Mouse (Mus musculus) splenic B cell, adult 2 months (primary cell): ENCODE measurements around the gene Sugt1.
A peak's percentile ranks its signal among the peaks of the same experiment; 100 is the strongest.

Experiments used
- DNase-seq: peaks from one replicate; pipeline ENCODE4 v3.0.0-alpha.2; 2011; ENCODE audit warnings: low read depth, low spot score
- H3K27me3 ChIP-seq: 2 replicates; pipeline ENCODE4 v1.6.1; 2012; ENCODE audit warnings: mild to moderate bottlenecking, low read length, moderate library complexity, mixed read lengths; ENCODE audit not compliant: control insufficient read depth, poor library complexity, insufficient read depth, severe bottlenecking
- H3K36me3 ChIP-seq: 2 replicates; pipeline ENCODE4 v1.6.1; 2012; ENCODE audit warnings: mild to moderate bottlenecking, low read length, moderate library complexity, mixed read lengths; ENCODE audit not compliant: control insufficient read depth, poor library complexity, insufficient read depth, severe bottlenecking

Sugt1 gene

DNA sequence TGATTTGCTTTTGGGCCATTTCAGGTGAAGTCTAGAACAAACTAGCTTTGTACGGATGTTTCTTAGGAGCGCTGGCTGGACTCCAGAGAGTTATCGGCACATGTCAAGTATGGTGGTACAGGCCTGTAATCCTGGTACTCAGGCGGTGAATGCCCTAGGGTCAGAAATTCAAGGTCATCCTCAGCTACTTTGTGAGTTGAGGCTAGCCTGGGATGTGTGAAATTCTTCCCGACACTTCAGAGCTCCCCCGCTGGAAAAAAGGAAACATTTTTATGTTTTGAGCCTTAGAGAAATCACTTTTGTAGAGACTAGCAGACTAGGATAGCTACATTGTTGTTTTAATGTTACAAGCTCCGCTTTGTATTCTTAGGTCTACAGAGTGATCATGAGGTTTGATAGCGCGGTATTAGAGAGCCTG is 1.1 kb downstream of the Sugt1 start:
- Histone ChIP-seq H3K36me3 (peaks cover 5% of the 10 kb centered on the region), H3K27me3 (no peaks in the 10 kb centered on the region)
- no peak for DNase-seq

DNA sequence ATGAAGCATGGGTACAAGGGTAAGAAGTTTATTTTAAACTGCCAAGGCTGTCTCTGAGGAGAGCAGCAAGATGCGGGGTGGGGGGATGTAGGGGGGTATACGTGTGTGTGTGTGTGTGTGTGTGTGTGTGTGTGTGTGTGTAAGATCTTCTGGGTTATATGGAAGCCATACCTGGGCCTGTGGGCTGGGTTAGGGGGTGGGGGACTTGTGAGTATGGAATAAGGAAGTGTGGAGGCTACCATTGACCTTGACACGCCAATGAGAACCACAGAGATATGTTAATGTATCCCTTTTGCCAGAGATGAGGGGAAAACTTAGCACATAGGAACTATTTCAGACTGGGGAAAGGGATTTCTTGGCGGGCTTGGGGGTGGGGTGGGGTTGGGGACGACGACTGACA is 1.9 kb downstream of the Sugt1 start:
- no peak for DNase-seq
- H3K27me3 ChIP-seq: no peaks in the 10 kb centered on the region
- peaks cover 5% of the 10 kb centered on the region; the same call in 1 of the 2 replicates for H3K36me3 ChIP-seq

DNA sequence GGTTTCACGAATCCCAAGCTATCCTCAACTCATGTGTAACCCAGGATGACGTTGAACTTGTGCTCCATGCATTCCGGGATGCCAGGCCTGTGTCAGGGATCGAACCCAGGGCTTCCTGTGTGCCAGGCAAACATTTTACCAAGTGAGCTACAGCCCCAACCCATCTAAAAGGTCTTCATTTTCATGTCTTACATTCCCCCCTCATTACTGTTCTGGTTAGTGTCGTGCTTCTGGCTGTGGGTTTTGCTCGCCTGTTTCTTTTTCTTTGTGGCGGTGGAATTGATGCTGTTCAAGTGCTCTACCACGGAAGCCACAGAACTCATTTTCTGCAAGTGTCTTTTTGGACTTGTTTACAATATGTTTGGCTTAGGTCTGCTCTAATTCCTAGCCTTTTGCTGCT is 3.4 kb downstream of the Sugt1 start:
- Histone ChIP-seq H3K27me3 (no peaks in the 10 kb centered on the region), H3K36me3 (peaks cover 7% of the 10 kb centered on the region; the same call in 1 of the 2 replicates)
- DNase-seq: no peak

DNA sequence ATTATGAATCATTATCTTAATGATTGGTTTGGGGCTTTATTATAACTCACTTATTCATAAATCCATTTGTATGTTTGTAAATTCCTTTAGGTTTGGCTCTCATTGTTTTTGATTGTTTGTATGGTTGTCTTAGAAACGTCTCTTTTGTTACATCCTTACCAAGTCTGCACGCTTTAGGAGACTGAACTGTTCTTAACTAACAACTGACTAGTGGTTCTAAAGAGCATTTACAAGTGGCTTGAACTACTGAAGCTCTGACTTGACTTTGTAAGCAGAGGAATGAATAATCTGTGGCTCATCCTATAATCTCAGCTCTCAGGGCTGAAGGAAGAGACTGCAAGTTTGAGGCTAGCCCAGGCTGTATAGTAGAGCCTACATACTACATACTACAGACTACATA is 4.1 kb downstream of the Sugt1 start:
- DNase-seq: no peak
- Histone ChIP-seq H3K27me3 (no peaks in the 10 kb centered on the region), H3K36me3 (peaks cover 12% of the 10 kb centered on the region; the same call in 1 of the 2 replicates)

DNA sequence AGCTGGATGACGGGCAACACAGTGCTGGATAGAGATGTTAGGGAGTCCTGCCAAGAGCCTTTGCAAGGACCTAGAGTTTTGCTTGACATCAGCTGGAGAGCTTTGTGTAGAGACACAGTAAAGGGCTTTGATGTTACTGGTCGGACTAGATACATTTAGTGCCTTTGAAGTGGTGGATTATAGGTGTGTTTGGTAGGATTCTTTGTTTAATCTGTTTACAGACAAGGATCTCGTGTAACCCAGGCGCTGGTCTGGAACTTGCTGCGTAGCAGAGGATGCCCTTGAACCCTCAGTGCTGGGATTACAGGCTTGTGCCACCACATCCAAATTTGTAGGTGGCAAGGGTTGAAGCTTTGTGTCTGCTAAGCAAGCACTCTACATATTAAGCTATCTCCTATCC is 6.6 kb downstream of the Sugt1 start:
- DNase-seq: no peak
- peaks cover 19% of the 10 kb centered on the region for H3K36me3 ChIP-seq
- no peaks in the 10 kb centered on the region for H3K27me3 ChIP-seq

DNA sequence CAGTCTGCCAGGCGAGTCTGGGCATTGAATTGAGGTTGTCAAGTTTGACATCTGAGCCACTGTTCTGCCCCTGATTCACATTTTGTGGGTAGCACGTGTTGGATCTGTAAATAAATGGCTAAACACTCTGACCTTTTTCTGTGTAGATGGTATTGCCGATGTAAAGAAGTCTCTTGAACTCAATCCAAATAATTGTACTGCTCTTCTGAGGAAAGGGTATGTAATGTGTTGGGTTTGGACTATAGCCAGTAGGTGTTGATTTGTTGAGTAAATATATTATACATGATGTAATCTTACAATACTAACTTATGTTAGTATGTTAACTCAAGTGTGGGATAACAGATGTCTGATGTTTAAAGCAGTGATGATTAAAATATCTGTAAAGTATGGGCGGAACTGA is 9.1 kb downstream of the Sugt1 start:
- H3K27me3 ChIP-seq: no peaks in the 10 kb centered on the region
- DNase-seq: no peak

DNA sequence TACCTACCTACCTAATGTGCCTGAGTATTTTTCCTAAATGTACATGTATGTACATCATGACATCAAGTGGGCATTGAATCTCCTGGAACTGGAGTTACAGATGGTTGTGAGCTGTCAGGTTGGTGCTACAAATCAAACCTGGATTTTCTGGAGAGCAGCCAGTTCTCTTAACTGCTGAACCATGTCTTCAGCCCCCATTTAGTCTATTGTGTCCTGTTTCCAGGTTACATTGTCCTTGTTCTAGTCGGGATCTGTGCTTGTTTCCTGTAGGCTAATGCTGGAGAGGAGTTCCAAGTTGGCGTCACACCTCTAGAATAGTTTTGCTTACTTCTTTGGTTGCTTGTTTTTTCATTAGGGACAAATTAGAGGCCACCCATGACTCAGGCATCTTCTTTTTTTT is 18.4 kb downstream of the Sugt1 start:
- H3K27me3 ChIP-seq: no peaks in the 10 kb centered on the region
- no peak for DNase-seq

More for the DNA sequence above, 9.1 kb downstream of the Sugt1 start:
- peaks cover 26% of the 10 kb centered on the region for H3K36me3 ChIP-seq

DNA sequence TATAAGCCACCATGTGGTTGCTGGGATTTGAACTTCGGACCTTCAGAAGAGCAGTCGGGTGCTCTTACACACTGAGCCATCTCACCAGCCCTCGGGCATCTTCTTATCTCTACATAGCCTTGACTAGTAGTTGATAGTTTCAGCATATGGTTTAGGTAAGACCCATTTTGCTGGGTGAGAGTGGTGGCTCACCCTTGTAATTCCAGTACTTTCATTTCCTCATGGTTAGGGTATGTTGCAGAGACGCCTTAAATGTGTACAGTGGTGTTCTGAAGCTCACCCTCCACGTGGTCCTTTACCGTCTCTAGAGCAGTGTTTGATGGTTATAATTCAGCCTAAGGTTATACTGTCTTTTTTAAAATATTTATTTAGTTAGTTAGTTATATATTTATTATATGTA is 18.9 kb downstream of the Sugt1 start:
- no peaks in the 10 kb centered on the region for H3K27me3 ChIP-seq
- no peak for DNase-seq
- peaks cover 11% of the 10 kb centered on the region for H3K36me3 ChIP-seq

More for the DNA sequence above, 18.4 kb downstream of the Sugt1 start:
- peaks cover 8% of the 10 kb centered on the region; the same call in 1 of the 2 replicates for H3K36me3 ChIP-seq

DNA sequence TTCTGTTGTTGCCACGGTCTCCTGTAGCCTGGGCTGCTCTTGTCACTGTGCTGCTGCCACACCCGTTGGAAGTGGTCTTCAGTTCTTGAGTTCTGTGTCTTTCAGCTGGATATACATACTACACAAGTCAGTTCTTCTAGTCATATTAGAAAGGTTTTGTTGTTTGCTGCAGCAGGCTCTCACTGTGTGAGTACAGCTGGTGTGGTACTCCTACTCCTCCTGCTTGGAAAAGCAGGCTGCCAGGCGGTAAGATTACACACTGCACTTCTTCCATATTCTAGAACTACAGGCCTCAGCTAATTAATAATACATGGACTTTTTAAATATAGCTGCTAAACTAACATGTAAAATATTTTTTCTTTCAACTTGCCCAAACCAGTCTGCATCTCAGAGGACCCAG is 19.4 kb downstream of the Sugt1 start:
- Histone ChIP-seq H3K36me3 (peaks cover 13% of the 10 kb centered on the region), H3K27me3 (no peaks in the 10 kb centered on the region)
- DNase-seq: no peak

DNA sequence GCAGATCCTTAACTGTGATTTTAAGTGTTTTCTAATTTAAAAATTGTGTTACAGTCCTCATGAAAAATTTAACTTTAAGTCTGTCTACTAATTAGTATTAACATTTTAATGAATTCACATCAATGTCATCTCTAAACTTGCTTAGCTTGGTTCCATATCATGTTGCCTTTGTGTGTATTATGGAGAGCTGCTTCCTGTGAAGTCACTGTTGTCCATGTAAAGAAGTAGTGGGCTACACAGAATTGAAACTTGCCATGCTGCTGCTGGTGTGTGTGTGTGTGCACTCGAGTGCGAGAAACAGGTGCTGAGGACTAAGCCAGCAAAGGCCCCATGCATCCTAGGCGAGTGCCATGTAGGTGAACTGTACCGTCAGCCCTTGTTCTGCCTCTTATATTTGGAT is 19.9 kb downstream of the Sugt1 start:
- DNase-seq: peak; percentile 9
- H3K27me3 ChIP-seq: no peaks in the 10 kb centered on the region
- H3K36me3 ChIP-seq: peaks cover 14% of the 10 kb centered on the region

DNA sequence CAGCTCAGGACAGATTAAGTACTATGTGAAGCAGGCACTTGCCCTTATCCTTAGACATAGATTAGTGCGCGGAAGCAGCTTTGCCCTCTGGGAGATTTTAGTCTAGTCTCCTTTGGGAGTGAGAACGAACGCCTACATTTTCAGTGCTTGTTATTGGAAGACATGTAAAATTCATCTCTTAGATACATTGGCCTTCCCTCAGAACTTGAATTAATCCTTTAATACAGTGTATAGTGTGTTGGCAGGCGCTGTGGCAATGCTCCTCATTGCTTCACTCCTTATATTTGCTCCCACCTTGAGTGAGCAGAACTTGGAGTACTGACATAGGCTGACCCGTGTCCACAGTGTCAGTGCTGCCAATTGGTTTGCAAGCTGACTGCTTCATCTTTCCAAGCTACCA is 20.8 kb downstream of the Sugt1 start:
- Histone ChIP-seq H3K36me3 (peaks cover 13% of the 10 kb centered on the region), H3K27me3 (no peaks in the 10 kb centered on the region)
- no peak for DNase-seq

DNA sequence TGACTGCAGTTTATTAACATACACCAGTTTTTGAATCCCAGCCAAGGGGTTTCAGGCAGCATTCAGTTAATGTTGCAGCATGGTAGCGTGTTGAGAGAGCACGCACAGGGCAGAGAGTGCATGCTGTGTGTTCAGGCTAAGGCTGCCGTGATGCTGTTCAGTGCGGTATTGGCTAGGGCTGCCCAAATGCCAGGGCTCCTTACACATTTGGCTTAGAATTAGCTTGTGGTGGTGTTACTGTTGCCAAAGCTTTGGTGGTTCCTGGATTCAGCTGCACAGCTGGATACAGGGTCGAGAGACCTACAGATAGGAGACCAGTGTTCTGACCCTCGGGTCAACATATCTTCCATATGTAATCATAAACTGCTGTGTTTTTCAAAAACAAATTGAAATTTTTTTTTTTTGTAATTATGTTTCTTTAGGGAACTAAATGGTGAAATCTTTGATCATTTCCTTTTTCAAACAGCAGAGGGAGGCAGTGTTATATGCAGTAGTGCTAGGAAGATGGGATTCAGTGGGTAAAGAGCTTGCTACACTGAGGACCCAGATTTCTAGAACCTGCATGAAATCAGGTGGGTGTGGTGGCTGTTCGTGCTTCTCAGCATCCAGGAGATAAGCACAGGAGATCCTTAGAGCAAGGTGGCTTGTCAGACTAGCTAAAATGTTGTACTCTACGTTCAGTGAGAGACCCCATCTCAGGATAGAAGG is 29.8 kb downstream of the Sugt1 start:
- Histone ChIP-seq H3K36me3 (peaks cover 9% of the 10 kb centered on the region), H3K27me3 (no peaks in the 10 kb centered on the region)
- DNase-seq: peak; percentile 6

DNA sequence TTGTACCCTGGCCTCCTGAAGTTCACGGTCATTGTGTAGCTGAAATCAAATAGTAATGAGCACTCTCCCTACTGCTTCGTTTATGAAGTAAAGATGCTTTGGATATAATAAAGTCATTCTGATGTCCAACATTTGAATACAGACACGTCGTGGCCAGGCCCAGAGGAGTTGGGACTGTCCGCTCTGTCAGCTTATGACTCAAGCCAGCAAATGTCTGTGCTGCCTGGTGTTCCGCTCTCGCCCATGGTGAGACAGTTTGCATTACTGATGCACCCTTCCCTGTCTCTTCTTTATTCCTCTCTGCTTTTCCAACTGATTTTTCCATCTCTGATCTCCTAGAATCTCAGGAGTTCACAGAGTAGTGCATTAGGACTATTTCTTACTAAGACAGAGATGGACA is 32.3 kb downstream of the Sugt1 start:
- no peak for DNase-seq
- Histone ChIP-seq H3K36me3 (peaks cover 8% of the 10 kb centered on the region), H3K27me3 (no peaks in the 10 kb centered on the region)

DNA sequence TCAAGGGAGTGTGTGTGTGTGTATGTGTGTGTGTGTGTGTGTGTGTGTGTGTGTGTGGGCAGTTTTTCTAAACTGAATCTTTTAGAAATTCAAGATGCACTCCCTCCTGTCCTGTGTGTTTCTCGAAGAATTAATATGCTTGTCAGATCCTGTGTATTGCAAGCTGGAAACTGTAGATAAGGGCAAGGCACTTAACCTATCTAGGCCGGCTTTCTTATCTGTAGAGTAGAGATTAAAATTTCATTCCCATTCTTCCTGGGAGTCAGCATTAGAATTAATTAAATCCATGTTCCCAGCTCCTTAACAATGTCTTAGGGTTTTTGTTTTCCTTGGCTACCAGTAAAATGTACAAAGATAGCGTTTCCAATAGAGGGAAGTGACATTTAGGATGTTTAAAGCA is 33.7 kb downstream of the Sugt1 start:
- no peaks in the 10 kb centered on the region for H3K27me3 ChIP-seq
- no peak for DNase-seq
- H3K36me3 ChIP-seq: peaks cover 9% of the 10 kb centered on the region

DNA sequence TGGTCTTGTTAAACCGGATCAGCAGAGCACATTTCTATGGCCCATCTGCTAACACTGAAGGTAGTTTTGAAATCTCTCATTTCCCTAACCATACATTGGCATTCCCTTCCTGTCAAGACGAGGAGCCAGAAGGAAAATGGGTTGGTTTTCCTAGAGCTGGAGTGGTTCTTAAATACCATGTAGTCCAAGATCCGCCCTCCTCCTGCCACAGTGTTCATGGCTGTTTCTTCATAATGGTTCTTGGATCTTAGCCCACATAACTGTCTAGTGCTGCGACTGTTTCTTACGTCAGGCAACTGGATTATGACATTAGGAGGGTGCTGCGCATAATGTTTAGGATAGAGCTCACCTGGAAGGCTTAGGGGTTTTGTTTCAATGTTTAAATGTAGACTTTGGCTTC is 44.8 kb downstream of the Sugt1 start:
- no peak for DNase-seq
- H3K27me3 ChIP-seq: no peaks in the 10 kb centered on the region
- H3K36me3 ChIP-seq: peaks cover 4% of the 10 kb centered on the region

DNA sequence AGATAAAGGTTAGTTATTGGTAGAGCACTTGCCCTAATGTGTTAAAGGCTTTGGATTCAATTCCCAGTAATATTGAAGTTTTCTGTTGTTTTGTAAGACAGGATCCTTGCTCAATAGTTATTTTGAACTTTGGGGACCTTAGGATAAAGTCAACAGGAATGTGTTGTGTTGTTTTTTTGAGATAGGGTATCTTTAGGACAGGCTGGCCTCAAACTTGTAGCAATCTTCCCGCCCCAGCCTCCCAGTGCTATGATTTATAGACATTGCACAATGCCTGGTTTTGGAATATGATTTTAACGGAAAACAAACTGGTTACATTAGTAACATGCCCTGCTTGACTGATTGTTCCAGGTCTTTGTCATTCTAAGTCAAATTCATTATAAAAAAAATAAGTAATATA is 45.7 kb downstream of the Sugt1 start:
- peaks cover 4% of the 10 kb centered on the region; the same call in 1 of the 2 replicates for H3K36me3 ChIP-seq
- DNase-seq: no peak

More for the DNA sequence above, 45.7 kb downstream of the Sugt1 start:
- no peaks in the 10 kb centered on the region for H3K27me3 ChIP-seq
